Mouse (Mus musculus) limb, embryonic 11.5 days (tissue): ENCODE measurements at regions not wholly inside any gene's neighbourhood (a gene's known extent, or its start where the extent isn't known, plus 50 kb on each side); places are given as distances from the start of the nearest gene placed in this dataset.

Experiments
- ATAC-seq: fragments of 200-750 bp; cut with Nextera tagmentation; 2 replicates; pipeline ENCODE4 v1.8.0; 2017; ENCODE audit warnings: low read depth; ENCODE audit not compliant: insufficient number of reproducible peaks, low FRiP score, low TSS enrichment
- DNase-seq: peaks from one replicate; pipeline ENCODE4 v3.0.0-alpha.2; 2015; ENCODE audit warnings: low spot score
- H3K27ac ChIP-seq: fragments of 300-500 bp; sonication (generic); replicated peaks from 2 replicates; pipeline ENCODE4 v1.5.1; 2014; ENCODE audit warnings: low read depth, mild to moderate bottlenecking, low read length
- H3K27me3 ChIP-seq: fragments of 300-500 bp; sonication (generic); 2 replicates; pipeline ENCODE4 v1.6.1; 2014; ENCODE audit warnings: mild to moderate bottlenecking, low read length, mixed read lengths; ENCODE audit not compliant: control insufficient read depth, insufficient read depth
- H3K36me3 ChIP-seq: fragments of 300-500 bp; sonication (generic); 2 replicates; pipeline ENCODE4 v1.6.1; 2014; ENCODE audit warnings: mild to moderate bottlenecking, low read length, moderate library complexity, mixed read lengths; ENCODE audit not compliant: control insufficient read depth, insufficient read depth
- H3K4me1 ChIP-seq: fragments of 300-500 bp; sonication (generic); 2 replicates; pipeline ENCODE4 v1.6.1; 2014; ENCODE audit warnings: low read length, mixed read lengths; ENCODE audit not compliant: control insufficient read depth, insufficient read depth
- H3K4me2 ChIP-seq: fragments of 300-500 bp; sonication (generic); 2 replicates; pipeline ENCODE4 v1.6.1; 2014; ENCODE audit warnings: low read depth, mild to moderate bottlenecking, moderate library complexity; ENCODE audit not compliant: severe bottlenecking
- H3K4me3 ChIP-seq: fragments of 300-500 bp; sonication (generic); 2 replicates; pipeline ENCODE4 v1.5.1; 2014; ENCODE audit warnings: low read depth, low read length
- H3K9ac ChIP-seq: fragments of 300-500 bp; sonication (generic); 2 replicates; pipeline ENCODE4 v1.6.1; 2014; ENCODE audit warnings: mild to moderate bottlenecking, low read length
- H3K9me3 ChIP-seq: fragments of 300-500 bp; sonication (generic); 2 replicates; pipeline ENCODE4 v1.6.1; 2016; ENCODE audit warnings: low read length; ENCODE audit not compliant: control insufficient read depth
- WGBS: fragments of 180-500 bp; shearing (Covaris S2); extraction: QIAGEN DNeasy Blood & Tissue Kit; methylation state at CpG from one replicate; pipeline ENCODE4 v1.1.7; 2014; 5-methylcytosine and 5-hydroxymethylcytosine counted together

DNA sequence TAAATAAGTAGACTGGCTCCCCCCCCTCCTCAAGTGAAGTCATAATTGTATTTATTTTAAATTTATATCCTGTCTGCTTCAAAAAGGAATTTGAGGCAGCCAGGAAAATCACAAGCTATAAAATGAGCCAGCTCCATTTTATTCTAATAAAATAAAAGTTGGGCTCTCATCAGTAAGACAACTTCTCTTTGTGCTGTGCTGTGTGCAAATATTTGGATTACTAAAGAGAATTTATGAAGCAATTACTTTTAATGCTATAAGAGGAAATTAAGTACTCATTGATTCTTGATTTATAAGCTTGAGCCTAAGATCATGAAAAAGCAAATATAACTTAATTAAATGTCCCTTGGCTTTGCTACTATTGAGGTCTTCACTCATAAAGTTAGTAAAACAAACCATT is 193.4 kb upstream of the Ctbp2 start:
- DNase-seq (no peak), ATAC-seq (0 out of 2 replicates have a peak, but pooled peaks have one; percentile 31)
- Histone ChIP-seq H3K9ac (no peak overlapping the region), H3K27ac (no peak overlapping the region), H3K4me3 (no peak overlapping the region), H3K27me3 (no peaks in the 10 kb centered on the region), H3K36me3 (no peaks in the 10 kb centered on the region), H3K4me2 (no peak overlapping the region), H3K4me1 (0 out of 2 replicates have a peak, but pooled peaks cover 7% of the 10 kb centered on the region), H3K9me3 (no peaks in the 10 kb centered on the region)

DNA sequence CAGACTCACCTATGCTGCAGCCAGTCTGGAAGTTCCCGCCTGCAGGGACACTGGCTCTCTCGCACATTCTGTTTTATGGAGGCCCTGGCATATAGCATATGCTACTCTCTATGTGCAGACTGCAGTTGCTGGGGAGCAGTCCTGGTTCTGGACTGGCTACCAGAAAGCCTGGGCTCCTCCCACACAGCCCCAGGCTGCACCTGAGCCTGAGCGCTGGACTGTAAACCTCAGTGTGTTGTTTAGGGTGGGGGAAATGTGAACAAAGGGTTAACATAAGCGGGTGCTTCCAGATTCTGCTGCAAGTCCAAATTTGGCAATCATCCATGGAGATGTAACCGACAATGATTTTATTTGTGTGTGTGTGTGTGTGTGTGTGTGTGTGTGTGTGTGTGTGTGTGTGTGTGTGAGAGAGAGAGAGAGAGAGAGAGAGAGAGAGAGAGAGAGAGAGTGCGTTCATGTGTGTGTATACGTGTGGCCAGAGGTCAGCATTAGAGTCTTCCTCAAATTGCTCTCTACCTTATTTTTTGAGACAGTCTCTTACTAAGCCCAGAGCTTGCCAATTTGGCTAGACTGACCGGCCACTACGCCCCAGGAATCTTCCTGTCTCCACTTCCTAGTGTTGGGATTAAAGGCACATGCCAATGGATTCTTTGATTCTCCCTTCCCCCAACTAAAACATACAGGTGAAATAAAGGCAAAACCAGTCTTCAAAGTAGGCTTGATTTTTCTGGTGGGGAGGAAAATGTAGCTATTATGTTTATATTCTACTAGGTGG is 192.7 kb upstream of the Ctbp2 start:
- no peak overlapping the region for H3K27ac ChIP-seq
- H3K4me2 ChIP-seq: no peak overlapping the region
- ATAC-seq (0 out of 2 replicates have a peak, but pooled peaks have one; percentile 54), DNase-seq (no peak)
- no peak overlapping the region for H3K4me3 ChIP-seq
- no peaks in the 10 kb centered on the region for H3K9me3 ChIP-seq
- no peaks in the 10 kb centered on the region for H3K27me3 ChIP-seq
- WGBS: 58% methylated on average over 9 of the region's 9 CpGs
- no peak overlapping the region for H3K9ac ChIP-seq
- no peaks in the 10 kb centered on the region for H3K36me3 ChIP-seq
- 0 out of 2 replicates have a peak, but pooled peaks cover 7% of the 10 kb centered on the region for H3K4me1 ChIP-seq

DNA sequence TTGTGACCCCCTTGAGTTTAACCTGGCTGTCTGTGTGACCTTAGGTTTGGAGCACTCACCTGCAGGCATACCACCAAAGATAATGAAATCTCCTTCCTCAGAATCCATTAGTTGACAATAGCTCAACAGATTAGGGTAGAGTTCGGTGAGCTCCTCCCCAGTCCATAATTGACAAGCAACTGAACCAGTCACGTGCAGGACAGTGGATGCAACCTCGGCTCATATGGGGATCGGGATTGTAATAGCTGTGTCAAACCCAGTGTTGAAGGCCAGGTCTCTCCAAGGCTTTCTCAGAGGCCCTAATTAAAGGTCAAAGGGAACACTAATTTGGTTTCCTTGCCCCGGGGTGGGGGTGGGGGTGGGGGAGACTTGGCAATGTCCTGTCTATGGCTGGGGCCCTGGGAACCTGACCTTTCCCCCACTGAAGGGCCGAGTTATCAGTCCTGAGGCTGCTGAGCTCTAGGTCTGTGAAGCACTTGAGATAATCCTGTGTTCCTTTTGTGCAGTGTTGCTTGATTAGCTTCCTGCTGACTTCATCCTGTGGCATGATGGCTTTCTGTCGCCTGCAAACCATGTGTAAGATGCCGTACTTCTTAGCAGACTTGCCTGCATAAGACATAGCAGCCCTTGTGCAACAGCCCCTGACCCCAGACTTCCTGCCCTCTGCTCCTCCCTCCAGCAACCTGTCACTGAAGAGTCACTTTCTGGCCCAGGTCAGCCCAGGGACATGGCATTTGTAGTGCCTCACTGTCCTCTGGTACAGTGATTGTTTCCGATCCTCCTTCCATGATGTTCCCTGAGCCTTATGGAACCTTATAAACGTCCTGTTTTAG is 191.3 kb upstream of the Ctbp2 start:
- no peak overlapping the region for H3K9ac ChIP-seq
- ATAC-seq (no peak), DNase-seq (no peak)
- no peaks in the 10 kb centered on the region for H3K36me3 ChIP-seq
- no peak overlapping the region for H3K4me2 ChIP-seq
- 0 out of 2 replicates have a peak, but pooled peaks cover 7% of the 10 kb centered on the region for H3K4me1 ChIP-seq
- H3K27me3 ChIP-seq: no peaks in the 10 kb centered on the region
- no peaks in the 10 kb centered on the region for H3K9me3 ChIP-seq
- WGBS: 39% methylated on average over 10 of the region's 10 CpGs
- no peak overlapping the region for H3K27ac ChIP-seq
- H3K4me3 ChIP-seq: no peak overlapping the region

DNA sequence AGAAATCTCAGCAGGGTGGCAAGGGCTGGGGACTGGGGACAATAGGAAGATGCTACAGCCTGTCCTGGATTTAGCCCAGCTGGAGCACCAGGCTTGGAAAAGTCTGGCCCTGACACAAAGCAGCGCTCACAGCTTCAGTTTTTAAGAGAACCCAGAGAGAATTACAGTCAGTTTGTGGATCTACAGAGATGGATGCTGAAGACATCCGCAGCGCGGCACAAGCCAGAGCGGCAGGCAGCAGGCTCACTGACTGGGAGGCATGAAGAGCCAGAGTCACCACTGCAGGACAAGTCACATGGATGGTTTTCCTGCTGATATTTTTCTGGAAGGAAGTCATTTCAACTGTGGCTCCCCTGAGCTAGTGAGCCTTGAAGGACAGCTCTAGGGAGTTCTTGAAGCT is 189.0 kb upstream of the Ctbp2 start:
- H3K36me3 ChIP-seq: no peaks in the 10 kb centered on the region
- DNase-seq: no peak

DNA sequence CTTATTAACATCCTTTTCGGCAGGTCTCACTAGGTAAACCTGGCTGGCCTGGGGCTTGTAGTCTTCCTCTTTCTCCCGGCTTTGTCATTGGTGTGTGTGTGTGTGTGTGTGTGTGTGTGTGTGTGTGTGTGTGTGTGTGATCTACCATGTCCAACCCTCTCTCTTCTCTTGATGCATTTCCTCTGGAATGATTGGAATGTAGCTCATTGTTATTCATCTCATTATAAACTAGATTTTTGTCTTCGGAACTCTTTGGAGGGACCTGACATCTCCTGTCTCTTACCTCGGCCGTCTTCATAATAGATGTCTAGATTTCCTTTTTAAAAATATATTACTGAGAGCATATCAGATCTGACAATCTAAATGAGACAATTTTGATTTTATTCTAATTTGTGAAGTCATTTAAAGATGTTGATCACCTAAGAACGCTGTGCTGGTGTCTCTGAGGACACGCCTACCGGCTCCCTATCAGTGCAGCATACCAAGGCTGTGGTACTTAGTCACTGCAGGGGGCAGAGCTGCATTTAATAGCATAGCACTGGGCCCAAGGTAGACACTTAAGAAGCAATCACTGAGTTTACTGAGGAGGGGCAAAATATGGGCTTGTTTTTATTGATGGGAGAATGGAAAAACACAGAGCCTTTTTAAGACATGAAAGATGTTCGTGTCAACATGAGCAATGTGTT is 187.1 kb upstream of the Ctbp2 start:
- H3K36me3 ChIP-seq: no peaks in the 10 kb centered on the region
- H3K9me3 ChIP-seq: no peaks in the 10 kb centered on the region
- ATAC-seq (no peak), DNase-seq (no peak)
- no peak overlapping the region for H3K9ac ChIP-seq
- H3K4me2 ChIP-seq: no peak overlapping the region
- WGBS: 72% methylated on average over 9 of the region's 9 CpGs
- no peak overlapping the region for H3K4me3 ChIP-seq
- no peaks in the 10 kb centered on the region for H3K27me3 ChIP-seq
- H3K27ac ChIP-seq: no peak overlapping the region
- 0 out of 2 replicates have a peak, but pooled peaks cover 5% of the 10 kb centered on the region for H3K4me1 ChIP-seq

More for the DNA sequence above, 189.0 kb upstream of the Ctbp2 start:
- Histone ChIP-seq H3K27me3 (no peaks in the 10 kb centered on the region), H3K4me3 (no peak overlapping the region), H3K4me2 (no peak overlapping the region), H3K9ac (no peak overlapping the region), H3K27ac (no peak overlapping the region), H3K4me1 (0 out of 2 replicates have a peak, but pooled peaks cover 5% of the 10 kb centered on the region), H3K9me3 (no peaks in the 10 kb centered on the region)
- 57% methylated on average over 5 of the region's 5 CpGs for WGBS
- ATAC-seq: no peak

DNA sequence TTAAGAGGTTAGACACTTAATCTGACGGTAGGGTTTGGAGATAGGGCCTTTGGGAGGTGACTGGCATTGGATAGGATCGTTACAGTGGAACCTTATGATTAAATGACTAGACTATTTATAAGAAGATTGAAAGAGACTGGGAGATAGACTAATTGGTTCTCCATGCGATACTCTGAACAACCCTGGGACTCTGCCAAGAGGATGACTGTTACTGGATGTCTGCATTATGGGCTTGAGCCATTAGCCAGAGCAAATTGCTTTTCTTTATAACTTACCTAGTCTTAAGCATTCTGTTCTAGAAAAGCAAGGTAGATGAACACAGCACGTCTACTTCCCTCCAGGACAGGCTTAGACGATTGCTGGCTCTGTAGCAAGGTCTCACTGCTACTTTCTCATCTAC is 180.3 kb upstream of the Ctbp2 start:
- DNase-seq (no peak), ATAC-seq (no peak)
- H3K27ac ChIP-seq: no peak overlapping the region
- H3K36me3 ChIP-seq: no peaks in the 10 kb centered on the region
- H3K9ac ChIP-seq: no peak overlapping the region
- H3K4me3 ChIP-seq: no peak overlapping the region
- no peaks in the 10 kb centered on the region for H3K27me3 ChIP-seq
- H3K4me1 ChIP-seq: no peaks in the 10 kb centered on the region
- 84% methylated on average over 5 of the region's 5 CpGs for WGBS
- no peak overlapping the region for H3K4me2 ChIP-seq
- H3K9me3 ChIP-seq: no peaks in the 10 kb centered on the region

DNA sequence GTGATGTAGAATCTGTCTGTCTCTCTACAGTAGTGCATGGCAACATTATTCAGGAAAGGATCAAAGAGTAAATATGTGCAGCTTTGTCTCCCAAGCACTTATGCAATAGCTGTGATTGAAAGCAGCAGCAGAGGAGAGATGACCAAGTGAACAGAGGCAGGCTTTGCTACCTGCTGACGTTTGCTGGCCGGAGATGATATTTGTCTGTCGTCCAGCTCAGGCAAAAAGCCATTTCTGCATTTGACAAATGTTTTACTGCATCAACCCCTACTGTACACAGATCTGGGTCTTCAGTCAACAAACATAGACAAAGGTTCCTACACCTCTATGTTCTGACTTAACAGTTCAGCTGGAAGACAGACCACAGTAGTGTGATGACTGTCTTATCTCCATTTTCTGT is 166.3 kb upstream of the Ctbp2 start:
- no peak overlapping the region for H3K4me3 ChIP-seq
- H3K4me1 ChIP-seq: no peaks in the 10 kb centered on the region
- 87% methylated on average over 3 of the region's 3 CpGs for WGBS
- ATAC-seq (no peak), DNase-seq (no peak)
- no peak overlapping the region for H3K27ac ChIP-seq
- no peaks in the 10 kb centered on the region for H3K9me3 ChIP-seq
- H3K4me2 ChIP-seq: no peak overlapping the region
- H3K27me3 ChIP-seq: no peaks in the 10 kb centered on the region
- no peaks in the 10 kb centered on the region for H3K36me3 ChIP-seq
- no peak overlapping the region for H3K9ac ChIP-seq

DNA sequence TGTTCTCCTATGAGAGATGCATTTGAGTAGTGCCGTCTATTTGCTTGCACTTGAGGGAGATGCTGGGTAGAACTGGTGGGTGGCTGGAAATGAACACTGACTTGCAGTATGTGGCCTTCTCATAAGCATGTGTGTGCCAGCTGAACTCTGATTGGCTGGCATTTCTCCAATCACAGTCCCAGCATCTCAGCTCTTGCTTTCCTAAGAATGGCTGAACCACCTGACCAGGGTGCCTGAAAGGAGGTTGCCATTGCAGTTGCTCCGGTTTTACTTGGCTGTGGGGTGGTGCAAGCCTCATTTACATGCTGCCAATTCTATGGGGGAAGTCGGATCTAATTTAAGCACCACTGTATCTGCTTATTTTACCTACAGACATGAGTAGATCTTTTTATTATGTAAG is 164.1 kb upstream of the Ctbp2 start:
- H3K36me3 ChIP-seq: no peaks in the 10 kb centered on the region
- H3K4me1 ChIP-seq: no peaks in the 10 kb centered on the region
- no peak overlapping the region for H3K27ac ChIP-seq

More for the DNA sequence above, 164.1 kb upstream of the Ctbp2 start:
- WGBS: 82% methylated on average over 3 of the region's 3 CpGs
- H3K27me3 ChIP-seq: no peaks in the 10 kb centered on the region
- H3K4me3 ChIP-seq: no peak overlapping the region
- no peaks in the 10 kb centered on the region for H3K9me3 ChIP-seq
- no peak overlapping the region for H3K9ac ChIP-seq
- no peak overlapping the region for H3K4me2 ChIP-seq
- DNase-seq (no peak), ATAC-seq (no peak)
